Mouse (Mus musculus) hindbrain, postnatal 0 days (tissue): ENCODE results near the gene Sp4. TPM values are rescaled to one million over a fixed set of nuclear protein-coding genes. Genes with fewer than 3 reads are reported as not detected.

Experiments
- ATAC-seq: fragments of 200-750 bp; cut with Nextera tagmentation; 2 replicates; pipeline ENCODE4 v1.8.0; 2017; ENCODE audit warnings: mild to moderate bottlenecking, moderate TSS enrichment, moderate library complexity
- DNase-seq: peaks from one replicate; pipeline ENCODE4 v3.0.0-alpha.2; 2015; ENCODE audit warnings: low spot score
- H3K27ac ChIP-seq: fragments of 300-500 bp; sonication (generic); 2 replicates; pipeline ENCODE4 v1.5.1; 2014; ENCODE audit warnings: mild to moderate bottlenecking
- H3K27me3 ChIP-seq: fragments of 300-500 bp; sonication (generic); 2 replicates; pipeline ENCODE4 v1.6.1; 2014; ENCODE audit warnings: low read length, mixed read lengths; ENCODE audit not compliant: insufficient read depth
- H3K36me3 ChIP-seq: fragments of 300-500 bp; sonication (generic); 2 replicates; pipeline ENCODE4 v1.6.1; 2014; ENCODE audit warnings: low read length, mixed read lengths; ENCODE audit not compliant: insufficient read depth
- H3K4me1 ChIP-seq: fragments of 300-500 bp; sonication (generic); 2 replicates; pipeline ENCODE4 v1.6.1; 2014; ENCODE audit warnings: antibody characterized with exemption, low read length, mixed read lengths; ENCODE audit not compliant: insufficient read depth
- H3K4me2 ChIP-seq: fragments of 300-500 bp; sonication (generic); 2 replicates; pipeline ENCODE4 v1.6.1; 2014; ENCODE audit warnings: low read depth, mild to moderate bottlenecking, low read length, moderate library complexity, mixed read lengths
- H3K4me3 ChIP-seq: fragments of 300-500 bp; sonication (generic); 2 replicates; pipeline ENCODE4 v1.5.1; 2014; ENCODE audit warnings: low read length
- H3K9ac ChIP-seq: fragments of 300-500 bp; sonication (generic); replicated peaks from 2 replicates; pipeline ENCODE4 v1.6.1; 2014; ENCODE audit warnings: mild to moderate bottlenecking, low read length, moderate library complexity, mixed read lengths
- H3K9me3 ChIP-seq: fragments of 300-500 bp; sonication (generic); 2 replicates; pipeline ENCODE4 v1.6.1; 2016; ENCODE audit warnings: low read length, mixed read lengths
- CTCF ChIP-seq: IDR thresholded peaks from 2 replicates; pipeline ENCODE4 v1.5.1; 2016; ENCODE audit warnings: antibody characterized with exemption, control low read depth, low read depth
- WGBS: fragments of 180-500 bp; shearing (Covaris S2); extraction: QIAGEN DNeasy Blood & Tissue Kit; methylation state at CpG from one replicate; pipeline ENCODE4 v1.1.7; 2014; 5-methylcytosine and 5-hydroxymethylcytosine counted together
- polyA plus RNA-seq: library from polyadenylated mRNA; unstranded; fragments of >200 nt; fragmentation: Nextera tagmentation; extraction: Ambion mirVana; gene quantifications from 2 replicates; pipeline ENCODE4 v1.2.1, GENCODE M21; 2015
- total RNA-seq: library from RNA; depleted of rRNA; stranded (reverse); fragments of >200 nt; gene quantifications from 2 replicates; pipeline ENCODE4 v1.2.3, GENCODE M21; 2014; rRNA removed

The Sp4 gene
- total and polyA plus RNA-seq, 2 experiments from 2014 or later: 15.8 to 47.0 TPM

DNA sequence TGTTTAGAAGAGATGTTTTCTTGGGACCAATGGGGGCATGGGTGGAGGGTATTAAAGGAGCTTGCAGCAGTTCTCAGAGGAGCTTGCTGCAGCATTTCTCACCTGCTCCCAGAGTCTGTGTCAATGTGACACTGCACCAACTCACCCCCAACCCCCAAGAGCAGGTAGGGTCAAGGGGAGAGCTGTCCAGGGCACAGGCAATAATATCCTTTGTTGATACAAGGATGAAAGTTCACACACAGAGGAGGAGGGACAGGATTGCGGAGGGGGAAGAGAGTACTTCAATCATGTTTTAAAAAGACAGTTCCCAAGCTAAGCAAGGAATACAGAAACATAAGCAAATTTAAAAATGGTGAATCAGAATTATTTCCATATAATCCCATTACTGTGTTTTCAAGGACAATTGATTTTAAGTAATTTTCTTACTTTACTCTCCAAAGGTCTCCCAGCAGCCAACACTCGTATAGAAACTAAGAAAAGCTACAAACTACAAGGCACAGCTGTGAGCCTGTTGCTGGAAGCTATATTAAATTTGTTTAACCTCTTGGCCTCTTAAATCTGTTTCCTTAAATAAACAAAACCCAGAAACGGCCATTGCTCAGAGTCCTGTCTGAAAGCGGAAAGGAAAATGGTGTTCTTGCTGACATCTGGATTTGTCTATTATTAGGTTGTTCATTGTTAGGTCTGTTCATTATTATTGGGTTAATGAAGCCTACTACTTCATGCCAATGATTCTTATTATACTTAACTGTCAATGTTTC lies 114.9 kb downstream of the Sp4 start:
- no peak overlapping the region for H3K27ac ChIP-seq
- no peaks in the 10 kb centered on the region for H3K27me3 ChIP-seq
- no peak for DNase-seq
- TF ChIP-seq CTCF: no peak
- ATAC-seq: no peak
- H3K4me2 ChIP-seq: no peak overlapping the region
- no peak overlapping the region for H3K9ac ChIP-seq
- WGBS: 38% methylated on average over 4 of the region's 4 CpGs
- no peaks in the 10 kb centered on the region for H3K9me3 ChIP-seq
- H3K4me1 ChIP-seq: no peaks in the 10 kb centered on the region
- no peak overlapping the region for H3K4me3 ChIP-seq
- H3K36me3 ChIP-seq: no peaks in the 10 kb centered on the region

Other genes with a start within 250 kb of the Sp4 start
- 1.5 and 1.7 TPM in 2 replicates for gene Dnah11, start 102.4 kb downstream of the Sp4 start, total RNA-seq
- gene Dnah11, start 102.4 kb downstream of the Sp4 start, polyA plus RNA-seq: 0.09 and 0.71 TPM in 2 replicates